Mouse (Mus musculus) naive thymus-derived CD4-positive, alpha-beta T cell, adult 5 months (primary cell): ENCODE data around the gene Slc22a26. TPM values are rescaled to one million over a fixed set of nuclear protein-coding genes. Genes with fewer than 3 reads are reported as not detected.

ENCODE experiments used
- polyA plus RNA-seq: library from polyadenylated mRNA; unstranded; fragments of 100-300 nt; shearing (Covaris generic); gene quantifications from one replicate; pipeline ENCODE4 v1.2.1, GENCODE M21; 2017

Gene Slc22a26
- not detected for polyA plus RNA-seq

GRCm38 (mm10) chr19:7802571-7802970 is at the start of gene Slc22a26:
Gene Slc22a26, minus strand, starts transcription at chr19:7802667.

Other genes starting within 250 kb of the Slc22a26 start
- 34.9 TPM for gene Pla2g16, start 245.2 kb downstream of the Slc22a26 start, polyA plus RNA-seq
- not detected for gene Lgals12, start 195.5 kb downstream of the Slc22a26 start, polyA plus RNA-seq
- not detected for gene Hrasls5, start 190.1 kb downstream of the Slc22a26 start, polyA plus RNA-seq
- gene Slc22a19, start 91.4 kb downstream of the Slc22a26 start, polyA plus RNA-seq: not detected
- gene Slc22a27, start 163.4 kb upstream of the Slc22a26 start, polyA plus RNA-seq: not detected